Mouse (Mus musculus) kidney, adult 2 months (tissue): ENCODE measurements at regions not wholly inside any gene's neighbourhood (a gene's known extent, or its start where the extent isn't known, plus 50 kb on each side); places are given as distances from the start of the nearest gene placed in this dataset.

ENCODE experiments used
- DNase-seq: peaks from one replicate; pipeline ENCODE4 v3.0.0; 2021
- H3K27ac ChIP-seq: fragments of 200-500 bp; 2 replicates; pipeline ENCODE4 v1.5.1; 2012; ENCODE audit warnings: low read depth, low read length, control low read depth, inconsistent platforms; ENCODE audit not compliant: insufficient read depth
- H3K27me3 ChIP-seq: fragments of 200-500 bp; replicated peaks from 2 replicates; pipeline ENCODE4 v1.6.1; 2012; ENCODE audit warnings: mild to moderate bottlenecking, moderate library complexity, low read length, inconsistent platforms; ENCODE audit not compliant: control insufficient read depth, insufficient read depth
- H3K36me3 ChIP-seq: fragments of 200-500 bp; 2 replicates; pipeline ENCODE4 v1.6.1; 2012; ENCODE audit warnings: mild to moderate bottlenecking, moderate library complexity, low read length, inconsistent platforms; ENCODE audit not compliant: control insufficient read depth, insufficient read depth
- H3K4me1 ChIP-seq: fragments of 200-500 bp; 2 replicates; pipeline ENCODE4 v1.6.1; 2011; ENCODE audit warnings: low read length; ENCODE audit not compliant: control insufficient read depth, insufficient read depth
- H3K4me3 ChIP-seq: fragments of 200-500 bp; 2 replicates; pipeline ENCODE4 v1.5.1; 2011; ENCODE audit warnings: mild to moderate bottlenecking, low read depth, low read length, control low read depth; ENCODE audit not compliant: insufficient read depth
- CTCF ChIP-seq: fragments of 200-500 bp; conservative IDR thresholded peaks from 2 replicates; pipeline ENCODE4 v1.5.1; 2011; ENCODE audit warnings: low read depth, mild to moderate bottlenecking, control low read depth, low read length, moderate library complexity, mixed read lengths; ENCODE audit not compliant: insufficient read depth, insufficient read length
- POLR2A ChIP-seq: fragments of 200-500 bp; IDR thresholded peaks from one replicate; pipeline ENCODE4 v1.6.1; 2011; ENCODE audit warnings: low read depth, low read length, control low read depth
- WGBS: fragments of 180-500 bp; shearing (Covaris S2); methylation state at CpG from one replicate; pipeline ENCODE4 v1.1.7; 2018; 5-methylcytosine and 5-hydroxymethylcytosine counted together

GRCm38 (mm10) chr10:21482055-21482454, 105.0 kb downstream of the Aldh8a1 start:
- Histone ChIP-seq H3K27ac (no peak overlapping the region), H3K4me1 (no peaks in the 10 kb centered on the region), H3K36me3 (no peaks in the 10 kb centered on the region), H3K4me3 (no peak overlapping the region), H3K27me3 (no peaks in the 10 kb centered on the region)
- TF ChIP-seq POLR2A (no peak), CTCF (no peak)
- DNase-seq: no peak
- WGBS: 82% methylated on average over 4 of the region's 4 CpGs

- H3K4me3 ChIP-seq: no peak overlapping the region
- DNase-seq: peak; percentile 64
- H3K27ac ChIP-seq: no peak overlapping the region
- no peaks in the 10 kb centered on the region for H3K36me3 ChIP-seq
- H3K27me3 ChIP-seq: no peaks in the 10 kb centered on the region
- H3K4me1 ChIP-seq: no peaks in the 10 kb centered on the region
- TF ChIP-seq CTCF (no peak), POLR2A (no peak)
- 41% methylated on average over 9 of the region's 9 CpGs for WGBS
These were observed 105.6 kb downstream of the Aldh8a1 start for GRCm38 (mm10) chr10:21482659-21483058.

- no peak for TF ChIP-seq CTCF
- TF ChIP-seq POLR2A: no peak
- 95% methylated on average over 3 of the region's 3 CpGs for WGBS
- Histone ChIP-seq H3K36me3 (no peaks in the 10 kb centered on the region), H3K4me3 (no peak overlapping the region), H3K27me3 (no peaks in the 10 kb centered on the region), H3K27ac (no peak overlapping the region), H3K4me1 (no peaks in the 10 kb centered on the region)
- DNase-seq: no peak
These were observed 106.3 kb downstream of the Aldh8a1 start for GRCm38 (mm10) chr10:21483373-21483772.

- no peak for TF ChIP-seq CTCF
- no peak for TF ChIP-seq POLR2A
- DNase-seq: no peak
- H3K27me3 ChIP-seq: no peaks in the 10 kb centered on the region
- H3K36me3 ChIP-seq: no peaks in the 10 kb centered on the region
- H3K4me1 ChIP-seq: peaks cover 20% of the 10 kb centered on the region
- H3K27ac ChIP-seq: no peak overlapping the region
- no peak overlapping the region for H3K4me3 ChIP-seq
- 90% methylated on average over 7 of the region's 7 CpGs for WGBS
These were observed 104.5 kb upstream of the 1700020N01Rik start for GRCm38 (mm10) chr10:21488374-21488930.

GRCm38 (mm10) chr10:21490910-21491309, 102.0 kb upstream of the 1700020N01Rik start:
- no peaks in the 10 kb centered on the region for H3K27me3 ChIP-seq
- no peak overlapping the region for H3K27ac ChIP-seq
- 46% methylated on average over 8 of the region's 8 CpGs for whole genome bisulfite sequencing
- DNase-seq: peak; percentile 83
- no peak for TF ChIP-seq POLR2A
- TF ChIP-seq CTCF: no peak
- H3K4me3 ChIP-seq: no peak overlapping the region
- H3K4me1 ChIP-seq: peaks cover 21% of the 10 kb centered on the region
- no peaks in the 10 kb centered on the region for H3K36me3 ChIP-seq

GRCm38 (mm10) chr10:21492254-21492894, 100.6 kb upstream of the 1700020N01Rik start:
- 0 out of 2 replicates have a peak overlapping the region, but pooled peaks have one; percentile 24 for H3K27ac ChIP-seq
- 46% methylated on average over 7 of the region's 7 CpGs for WGBS
- H3K36me3 ChIP-seq: no peaks in the 10 kb centered on the region
- DNase-seq: peak; percentile 86
- TF ChIP-seq CTCF (no peak), POLR2A (no peak)
- no peak overlapping the region for H3K4me3 ChIP-seq
- peaks cover 21% of the 10 kb centered on the region for H3K4me1 ChIP-seq
- no peaks in the 10 kb centered on the region for H3K27me3 ChIP-seq

GRCm38 (mm10) chr10:21494536-21494935, 98.4 kb upstream of the 1700020N01Rik start:
- Histone ChIP-seq H3K27me3 (no peaks in the 10 kb centered on the region), H3K36me3 (no peaks in the 10 kb centered on the region), H3K4me1 (peaks cover 21% of the 10 kb centered on the region), H3K27ac (no peak overlapping the region), H3K4me3 (no peak overlapping the region)
- 67% methylated on average over 1 of the region's 1 CpGs for WGBS
- no peak for TF ChIP-seq POLR2A
- no peak for TF ChIP-seq CTCF
- DNase-seq: no peak
